Mouse (Mus musculus) forebrain, embryonic 13.5 days (tissue): ENCODE data around the gene Gm42878. TPM values are rescaled to one million over a fixed set of nuclear protein-coding genes. Genes with fewer than 3 reads are reported as not detected.

Source experiments
- ATAC-seq: fragments of 200-750 bp; cut with Nextera tagmentation; 2 replicates; pipeline ENCODE4 v1.8.0; 2017
- H3K27ac ChIP-seq: fragments of 300-500 bp; sonication (generic); 2 replicates; pipeline ENCODE4 v1.5.1; 2015; ENCODE audit warnings: inconsistent platforms, mild to moderate bottlenecking, moderate library complexity
- H3K27me3 ChIP-seq: fragments of 300-500 bp; sonication (generic); 2 replicates; pipeline ENCODE4 v1.6.1; 2015; ENCODE audit warnings: mild to moderate bottlenecking, inconsistent platforms
- H3K36me3 ChIP-seq: fragments of 300-500 bp; sonication (generic); 2 replicates; pipeline ENCODE4 v1.6.1; 2015; ENCODE audit warnings: mild to moderate bottlenecking, inconsistent platforms; ENCODE audit not compliant: poor library complexity, severe bottlenecking
- H3K4me1 ChIP-seq: fragments of 300-500 bp; sonication (generic); 2 replicates; pipeline ENCODE4 v1.6.1; 2015; ENCODE audit warnings: inconsistent platforms
- H3K4me2 ChIP-seq: fragments of 300-500 bp; sonication (generic); 2 replicates; pipeline ENCODE4 v1.6.1; 2015; ENCODE audit warnings: inconsistent platforms, mild to moderate bottlenecking, moderate library complexity
- H3K4me3 ChIP-seq: fragments of 300-500 bp; sonication (generic); 2 replicates; pipeline ENCODE4 v1.5.1; 2015; ENCODE audit warnings: mild to moderate bottlenecking, inconsistent platforms
- H3K9ac ChIP-seq: fragments of 300-500 bp; sonication (generic); 2 replicates; pipeline ENCODE4 v1.6.1; 2015; ENCODE audit warnings: mild to moderate bottlenecking, inconsistent platforms
- H3K9me3 ChIP-seq: fragments of 300-500 bp; sonication (generic); replicated peaks from 2 replicates; pipeline ENCODE4 v1.6.1; 2016; ENCODE audit warnings: inconsistent platforms
- WGBS: fragments of 180-500 bp; shearing (Covaris S2); methylation state at CpG from one replicate; pipeline ENCODE4 v1.1.7; 2015; 5-methylcytosine and 5-hydroxymethylcytosine counted together
- polyA plus RNA-seq: library from polyadenylated mRNA; unstranded; fragments of >200 nt; fragmentation: Nextera tagmentation; extraction: Ambion mirVana; gene quantifications from 2 replicates; pipeline ENCODE4 v1.2.1, GENCODE M21; 2015

Gene Gm42878
- polyA plus RNA-seq, 1 experiment from 2014 or later, result not detected

DNA sequence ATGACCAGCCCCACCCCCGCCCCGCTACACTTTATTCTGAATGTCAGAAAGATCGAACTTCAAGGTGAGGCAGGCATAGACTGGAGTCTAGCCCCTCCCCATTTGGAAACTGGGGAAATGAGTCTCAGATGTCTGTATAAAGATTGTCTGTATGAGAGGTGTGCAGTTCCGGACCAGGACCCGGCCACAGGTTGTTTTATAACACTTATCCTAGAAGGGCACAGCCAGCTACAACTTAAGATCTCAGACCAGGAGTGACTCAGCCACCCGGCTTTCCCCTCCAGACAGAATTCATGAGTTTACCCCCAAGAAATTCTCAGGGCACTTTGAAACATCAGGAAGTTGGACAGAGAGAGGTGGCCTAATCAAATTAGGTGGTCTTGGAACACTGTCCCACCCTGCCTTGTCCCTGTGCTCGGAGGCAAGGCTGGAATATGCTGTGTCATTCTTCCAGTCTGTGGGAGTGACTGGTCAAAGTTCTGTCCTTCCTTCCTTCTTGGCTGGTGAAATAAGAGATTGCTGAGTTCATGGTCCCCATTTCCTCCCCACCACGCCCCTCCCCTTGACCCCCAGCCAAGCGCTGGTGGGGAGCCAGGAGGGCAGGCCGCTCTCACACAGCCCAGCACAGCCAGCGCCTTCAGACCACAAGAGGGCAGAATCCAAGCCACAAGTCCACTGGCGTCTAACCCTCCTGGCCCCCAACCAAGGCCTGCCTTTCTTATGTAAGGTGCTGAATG, 38.7 kb upstream of the Gm42878 start:
- Histone ChIP-seq H3K9me3 (no peaks in the 10 kb centered on the region), H3K9ac (no peak overlapping the region), H3K4me3 (no peak overlapping the region), H3K4me2 (no peak overlapping the region), H3K27ac (no peak overlapping the region), H3K4me1 (no peaks in the 10 kb centered on the region), H3K27me3 (no peaks in the 10 kb centered on the region), H3K36me3 (peaks cover 10% of the 10 kb centered on the region; the same call in 1 of the 2 replicates)
- WGBS, result 62% methylated on average over 12 of the region's 12 CpGs
- no peak for ATAC-seq

DNA sequence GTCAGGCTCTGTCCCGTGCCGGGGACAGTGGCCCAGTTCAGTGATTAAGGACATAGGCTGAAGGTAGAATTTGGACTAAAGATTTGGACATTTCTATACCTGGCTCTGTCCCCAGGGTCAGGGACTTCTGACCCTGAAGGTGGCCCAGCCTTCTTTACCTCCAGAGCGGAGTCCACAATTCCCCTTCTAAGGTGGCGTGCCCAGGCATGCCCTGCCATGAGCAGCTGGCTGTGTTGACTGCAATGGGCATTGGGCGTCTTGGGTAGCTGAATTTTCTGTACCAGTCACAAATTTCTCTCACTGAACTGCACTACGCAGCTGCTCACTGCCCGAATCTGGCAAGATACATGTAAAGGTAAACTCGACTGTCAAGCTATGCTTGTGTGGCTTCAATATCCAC, 36.7 kb upstream of the Gm42878 start:
- no peaks in the 10 kb centered on the region for H3K27me3 ChIP-seq
- H3K36me3 ChIP-seq, result peaks cover 20% of the 10 kb centered on the region; the same call in 1 of the 2 replicates
- H3K27ac ChIP-seq, result no peak overlapping the region
- H3K4me1 ChIP-seq, result no peaks in the 10 kb centered on the region
- no peak overlapping the region for H3K9ac ChIP-seq
- ATAC-seq, result no peak
- H3K4me3 ChIP-seq, result no peak overlapping the region
- H3K4me2 ChIP-seq, result no peak overlapping the region
- H3K9me3 ChIP-seq, result no peaks in the 10 kb centered on the region
- WGBS, result 93% methylated on average over 8 of the region's 8 CpGs

DNA sequence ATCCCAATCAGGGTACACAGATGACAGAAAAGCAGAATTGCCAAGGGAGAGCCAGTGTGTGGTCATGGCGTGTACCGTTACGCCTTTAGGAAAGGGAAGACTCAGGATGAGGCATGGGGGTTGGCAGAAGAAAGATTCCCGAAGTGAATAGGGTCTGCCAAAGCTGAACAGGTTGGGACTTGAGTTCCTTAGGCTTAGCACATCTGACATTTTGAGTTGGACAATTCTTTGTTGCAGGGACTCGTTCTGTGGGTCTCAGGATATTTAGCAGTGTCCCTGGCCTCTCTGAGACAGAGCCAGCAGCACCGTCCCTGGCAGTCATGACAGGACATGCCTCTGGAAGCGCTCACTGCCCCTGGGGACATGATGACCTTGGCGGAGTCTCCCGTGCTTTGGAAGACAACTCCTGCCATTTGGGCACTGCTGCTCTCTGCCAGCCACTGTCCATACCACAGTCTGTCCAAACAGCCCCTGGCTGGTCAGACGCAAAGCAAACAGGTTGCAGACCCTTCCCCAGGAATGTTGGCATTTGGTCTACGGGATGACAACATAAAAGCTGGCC, 31.7 kb upstream of the Gm42878 start:
- no peak for ATAC-seq
- H3K4me3 ChIP-seq, result no peak overlapping the region
- H3K4me2 ChIP-seq, result no peak overlapping the region
- WGBS, result 94% methylated on average over 11 of the region's 11 CpGs
- H3K9me3 ChIP-seq, result no peaks in the 10 kb centered on the region
- peaks cover 47% of the 10 kb centered on the region for H3K36me3 ChIP-seq
- H3K9ac ChIP-seq, result no peak overlapping the region
- H3K27ac ChIP-seq, result no peak overlapping the region
- no peaks in the 10 kb centered on the region for H3K4me1 ChIP-seq
- no peaks in the 10 kb centered on the region for H3K27me3 ChIP-seq

DNA sequence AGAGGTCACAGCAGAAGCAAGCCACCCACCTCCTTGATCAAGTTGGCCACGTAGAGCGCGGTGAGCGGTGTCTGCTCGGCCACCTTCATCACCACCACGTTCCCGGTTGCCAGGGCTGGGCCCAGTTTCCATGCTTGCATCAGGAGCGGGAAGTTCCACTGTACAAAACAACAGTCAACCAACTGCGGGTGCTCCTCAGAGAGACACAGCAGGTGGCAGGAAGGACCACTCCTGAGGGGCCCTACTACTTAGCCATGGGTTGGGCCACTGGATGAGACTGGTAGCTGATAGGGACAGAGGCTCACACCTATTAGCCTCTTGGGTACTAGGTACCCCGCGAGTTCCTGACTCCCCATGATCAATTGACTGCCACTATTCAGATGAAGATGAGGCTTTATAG, 30.6 kb upstream of the Gm42878 start:
- no peak for ATAC-seq
- Histone ChIP-seq H3K27ac (no peak overlapping the region), H3K9me3 (no peaks in the 10 kb centered on the region), H3K4me2 (no peak overlapping the region), H3K36me3 (peaks cover 55% of the 10 kb centered on the region), H3K4me1 (no peaks in the 10 kb centered on the region), H3K4me3 (no peak overlapping the region), H3K9ac (no peak overlapping the region), H3K27me3 (no peaks in the 10 kb centered on the region)
- WGBS, result 97% methylated on average over 11 of the region's 11 CpGs

DNA sequence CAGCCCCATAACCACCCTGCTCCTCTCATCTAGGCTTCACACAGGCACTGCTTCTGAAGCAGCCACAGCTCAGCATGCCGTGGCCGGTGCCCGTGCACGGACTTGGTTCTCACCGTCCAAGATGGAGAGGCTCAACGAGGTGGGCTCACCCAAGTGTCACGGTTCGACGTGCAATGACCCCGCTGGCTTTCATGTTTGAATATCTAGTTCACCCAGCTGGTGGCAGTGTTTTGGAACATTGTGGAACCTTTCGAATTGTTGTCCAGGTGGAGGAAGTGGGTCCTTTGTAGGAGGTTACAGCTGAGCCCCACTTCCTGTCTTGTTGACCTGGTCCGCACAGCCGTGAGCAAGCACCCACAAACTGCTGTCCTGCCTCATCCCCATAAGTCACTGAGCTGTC, 28.9 kb upstream of the Gm42878 start:
- H3K9ac ChIP-seq, result no peak overlapping the region
- 89% methylated on average over 13 of the region's 13 CpGs for WGBS
- H3K4me2 ChIP-seq, result no peak overlapping the region
- no peaks in the 10 kb centered on the region for H3K9me3 ChIP-seq
- H3K36me3 ChIP-seq, result peaks cover 57% of the 10 kb centered on the region
- H3K27me3 ChIP-seq, result no peaks in the 10 kb centered on the region
- H3K4me3 ChIP-seq, result no peak overlapping the region
- H3K4me1 ChIP-seq, result no peaks in the 10 kb centered on the region
- no peak for ATAC-seq
- H3K27ac ChIP-seq, result no peak overlapping the region

DNA sequence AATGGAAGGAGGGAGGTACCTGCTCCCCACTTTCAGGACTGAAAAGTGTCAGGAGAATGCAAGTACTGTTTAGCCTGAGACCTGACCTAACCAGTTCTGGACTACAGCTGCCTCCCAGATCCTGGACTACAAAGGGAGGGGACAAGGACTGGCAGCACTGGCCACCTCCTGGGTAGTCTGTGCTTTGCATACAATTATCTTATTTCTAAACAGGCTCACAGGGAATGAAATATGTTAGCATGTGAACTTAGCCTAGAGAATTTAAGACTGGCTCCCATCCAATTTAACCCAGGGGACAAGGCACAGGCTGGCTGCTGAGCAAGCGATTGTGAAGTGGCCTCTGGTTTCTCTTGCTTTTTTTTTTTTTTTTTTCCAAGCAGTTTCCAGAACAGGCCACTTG, 25.5 kb upstream of the Gm42878 start:
- H3K4me1 ChIP-seq, result no peaks in the 10 kb centered on the region
- no peak for ATAC-seq
- no peak overlapping the region for H3K4me2 ChIP-seq
- H3K4me3 ChIP-seq, result no peak overlapping the region
- no peak overlapping the region for H3K9ac ChIP-seq
- H3K36me3 ChIP-seq, result peaks cover 42% of the 10 kb centered on the region
- 72% methylated on average over 1 of the region's 1 CpGs for WGBS
- no peaks in the 10 kb centered on the region for H3K9me3 ChIP-seq
- H3K27me3 ChIP-seq, result no peaks in the 10 kb centered on the region
- no peak overlapping the region for H3K27ac ChIP-seq

DNA sequence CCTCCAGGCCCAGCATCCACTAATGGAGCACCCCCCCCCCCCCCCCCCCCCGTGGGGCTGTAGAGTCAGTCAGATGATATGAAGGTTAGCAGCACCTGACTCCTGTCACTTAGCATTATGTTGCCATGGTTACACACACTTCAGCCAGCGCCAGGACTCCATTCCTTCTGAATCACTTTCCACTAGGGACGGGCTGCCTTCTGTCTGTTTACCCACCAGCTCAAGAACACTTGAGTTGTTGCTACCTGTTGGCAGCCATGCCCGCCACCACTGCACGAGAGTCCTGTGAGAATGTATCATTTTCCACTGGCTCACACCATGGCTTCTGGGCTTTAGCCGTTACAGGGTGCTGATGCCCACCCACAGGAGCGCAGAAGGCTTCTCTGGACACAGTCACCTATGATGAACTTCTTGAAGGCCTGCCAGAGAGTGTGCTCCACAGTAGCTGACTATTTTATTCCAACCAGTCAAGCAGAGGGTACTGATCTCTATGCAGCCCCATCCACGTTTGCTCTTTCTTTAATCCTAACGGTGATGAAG, 24.7 kb upstream of the Gm42878 start:
- 74% methylated on average over 8 of the region's 9 CpGs for WGBS
- Histone ChIP-seq H3K9me3 (no peaks in the 10 kb centered on the region), H3K4me2 (no peak overlapping the region), H3K27me3 (no peaks in the 10 kb centered on the region), H3K4me1 (no peaks in the 10 kb centered on the region), H3K36me3 (peaks cover 37% of the 10 kb centered on the region), H3K27ac (no peak overlapping the region), H3K9ac (no peak overlapping the region), H3K4me3 (no peak overlapping the region)
- ATAC-seq, result no peak

DNA sequence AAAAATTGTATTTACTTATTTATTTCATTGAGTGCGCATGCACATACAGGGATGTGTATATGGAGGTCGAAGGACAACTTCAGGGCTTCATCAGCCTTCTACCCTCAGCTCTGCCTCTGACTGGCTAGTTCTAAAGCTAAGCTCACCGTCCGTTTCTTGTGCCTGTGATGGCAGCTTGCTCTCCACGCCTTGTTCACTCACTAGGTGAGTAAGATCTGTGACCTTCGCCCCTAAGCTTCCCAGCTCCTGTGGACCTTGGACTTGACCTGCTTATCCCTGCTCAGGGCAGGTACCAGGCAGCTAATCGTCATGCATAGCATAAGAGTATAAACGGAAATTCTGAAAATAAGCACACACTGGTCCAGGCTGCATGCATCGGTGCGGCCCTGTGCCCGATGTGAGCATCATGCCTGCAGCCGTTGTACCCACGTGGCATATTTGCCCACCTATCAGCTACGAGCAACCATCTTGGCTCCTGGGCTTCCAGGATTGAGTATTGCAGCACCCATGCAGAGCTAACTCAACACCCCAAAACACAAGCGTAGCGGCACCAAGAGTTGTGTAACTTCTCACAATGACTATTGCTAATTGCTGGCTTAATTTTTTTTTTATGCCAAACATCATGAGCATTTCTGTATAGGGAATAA, 20.9 kb upstream of the Gm42878 start:
- ATAC-seq, result no peak
- H3K9me3 ChIP-seq, result no peaks in the 10 kb centered on the region
- no peaks in the 10 kb centered on the region for H3K27me3 ChIP-seq
- no peak overlapping the region for H3K4me2 ChIP-seq
- no peak overlapping the region for H3K27ac ChIP-seq
- H3K9ac ChIP-seq, result no peak overlapping the region
- H3K36me3 ChIP-seq, result peaks cover 13% of the 10 kb centered on the region; the same call in 1 of the 2 replicates
- 92% methylated on average over 16 of the region's 16 CpGs for whole genome bisulfite sequencing
- peaks cover 3% of the 10 kb centered on the region; the same call in 1 of the 2 replicates for H3K4me1 ChIP-seq
- H3K4me3 ChIP-seq, result no peak overlapping the region

DNA sequence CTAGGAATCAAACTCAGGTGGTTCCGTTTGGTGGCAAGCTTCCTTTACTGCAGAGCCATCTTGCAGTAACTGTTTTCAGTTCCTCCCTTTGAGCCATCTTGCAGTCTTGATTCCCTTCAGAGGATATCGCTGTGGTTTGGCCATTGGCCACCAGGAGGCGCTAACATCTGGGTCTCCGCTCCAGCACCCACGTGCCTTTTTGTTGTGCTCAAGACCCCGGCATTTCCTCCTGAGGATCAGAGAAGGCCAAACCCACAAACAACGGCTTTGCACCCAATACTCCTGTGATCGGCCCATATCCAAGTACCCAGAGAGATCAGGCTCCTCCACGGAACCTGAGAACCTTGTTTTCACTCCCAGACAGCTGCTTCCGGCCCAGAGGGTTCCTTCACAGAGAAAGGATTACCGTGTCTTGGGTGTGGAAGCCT, 19.2 kb upstream of the Gm42878 start:
- no peaks in the 10 kb centered on the region for H3K9me3 ChIP-seq
- H3K4me1 ChIP-seq, result peaks cover 3% of the 10 kb centered on the region; the same call in 1 of the 2 replicates
- H3K4me3 ChIP-seq, result no peak overlapping the region
- peak; percentile 62; the same call in 1 of the 2 replicates for ATAC-seq
- H3K9ac ChIP-seq, result 0 out of 2 replicates have a peak overlapping the region, but pooled peaks have one; percentile 3
- H3K36me3 ChIP-seq, result no peaks in the 10 kb centered on the region
- H3K27me3 ChIP-seq, result no peaks in the 10 kb centered on the region
- no peak overlapping the region for H3K27ac ChIP-seq
- H3K4me2 ChIP-seq, result peak overlapping the region; percentile 42
- 12% methylated on average over 11 of the region's 11 CpGs for WGBS

DNA sequence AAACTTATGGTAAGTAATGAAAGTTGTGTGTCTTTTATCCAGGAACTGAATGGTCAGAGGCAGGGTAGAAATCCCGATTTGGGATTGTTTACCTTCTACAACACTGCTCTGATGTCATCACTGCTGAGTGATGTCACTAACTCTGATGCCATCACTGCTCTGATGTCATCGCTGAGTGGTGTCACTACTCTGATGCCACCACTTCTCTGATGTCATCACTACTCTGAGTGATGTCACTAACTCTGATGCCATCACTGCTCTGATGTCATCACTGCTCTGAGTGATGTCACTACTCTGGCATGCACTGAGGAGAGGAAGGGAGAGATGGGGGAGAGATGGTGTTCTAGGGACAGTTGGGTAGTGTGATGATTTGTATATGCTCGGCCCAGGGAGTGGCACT, 17.2 kb upstream of the Gm42878 start:
- WGBS, result 89% methylated on average over 3 of the region's 3 CpGs
- Histone ChIP-seq H3K4me2 (no peak overlapping the region), H3K36me3 (no peaks in the 10 kb centered on the region), H3K9me3 (no peaks in the 10 kb centered on the region), H3K27me3 (no peaks in the 10 kb centered on the region), H3K4me1 (peaks cover 3% of the 10 kb centered on the region; the same call in 1 of the 2 replicates), H3K9ac (no peak overlapping the region), H3K4me3 (no peak overlapping the region), H3K27ac (no peak overlapping the region)
- no peak for ATAC-seq

DNA sequence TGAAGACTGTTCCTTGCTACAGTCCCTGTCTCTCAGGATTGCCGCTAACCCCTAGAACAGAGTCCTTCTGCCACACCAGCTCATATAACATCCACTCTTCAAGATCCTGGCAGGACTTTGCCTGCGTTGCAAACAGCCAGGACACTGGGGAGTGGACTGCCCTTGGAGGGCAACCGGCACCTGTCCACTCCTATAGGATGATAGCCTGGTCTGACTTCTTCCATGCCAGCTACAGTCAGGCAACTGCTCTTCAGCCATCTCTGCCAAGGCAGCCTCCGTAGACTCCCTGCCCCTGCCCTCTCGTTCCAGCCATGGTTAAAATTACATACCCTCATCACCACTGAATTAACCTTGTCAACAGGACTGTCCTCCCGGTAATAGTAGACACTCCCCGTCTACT, 3.9 kb upstream of the Gm42878 start:
- no peaks in the 10 kb centered on the region for H3K27me3 ChIP-seq
- no peak for ATAC-seq
- H3K9me3 ChIP-seq, result no peaks in the 10 kb centered on the region
- H3K4me3 ChIP-seq, result no peak overlapping the region
- H3K4me2 ChIP-seq, result no peak overlapping the region
- H3K36me3 ChIP-seq, result no peaks in the 10 kb centered on the region
- no peak overlapping the region for H3K9ac ChIP-seq
- H3K4me1 ChIP-seq, result peaks cover 12% of the 10 kb centered on the region
- no peak overlapping the region for H3K27ac ChIP-seq
- WGBS, result 93% methylated on average over 7 of the region's 7 CpGs

DNA sequence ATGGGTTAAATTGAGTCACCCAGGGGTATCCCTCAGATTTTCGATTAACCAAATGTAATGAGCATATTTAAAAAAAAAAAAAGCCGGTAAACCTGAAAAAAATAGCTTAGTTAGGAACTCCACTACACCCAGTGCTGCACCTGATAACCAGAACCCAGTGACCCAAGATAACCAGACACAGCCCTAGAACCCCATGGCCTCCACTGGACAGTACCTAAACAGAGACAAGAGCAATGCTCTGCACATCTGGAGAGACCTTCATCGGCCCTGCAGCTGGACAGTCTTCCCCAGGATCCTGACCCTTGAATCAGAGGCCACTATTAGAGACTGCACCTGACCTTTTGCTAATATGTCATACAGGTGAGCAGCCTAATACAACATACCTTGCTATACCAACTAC, 1.8 kb upstream of the Gm42878 start:
- no peak overlapping the region for H3K4me2 ChIP-seq
- H3K9me3 ChIP-seq, result no peaks in the 10 kb centered on the region
- no peak overlapping the region for H3K4me3 ChIP-seq
- no peak overlapping the region for H3K27ac ChIP-seq
- ATAC-seq, result no peak
- H3K4me1 ChIP-seq, result peaks cover 25% of the 10 kb centered on the region
- H3K27me3 ChIP-seq, result no peaks in the 10 kb centered on the region
- no peak overlapping the region for H3K9ac ChIP-seq
- no peaks in the 10 kb centered on the region for H3K36me3 ChIP-seq
- 96% methylated on average over 3 of the region's 3 CpGs for WGBS
